Mouse (Mus musculus): Measurements from ENCODE around the gene 9530068E07Rik.

DNA sequence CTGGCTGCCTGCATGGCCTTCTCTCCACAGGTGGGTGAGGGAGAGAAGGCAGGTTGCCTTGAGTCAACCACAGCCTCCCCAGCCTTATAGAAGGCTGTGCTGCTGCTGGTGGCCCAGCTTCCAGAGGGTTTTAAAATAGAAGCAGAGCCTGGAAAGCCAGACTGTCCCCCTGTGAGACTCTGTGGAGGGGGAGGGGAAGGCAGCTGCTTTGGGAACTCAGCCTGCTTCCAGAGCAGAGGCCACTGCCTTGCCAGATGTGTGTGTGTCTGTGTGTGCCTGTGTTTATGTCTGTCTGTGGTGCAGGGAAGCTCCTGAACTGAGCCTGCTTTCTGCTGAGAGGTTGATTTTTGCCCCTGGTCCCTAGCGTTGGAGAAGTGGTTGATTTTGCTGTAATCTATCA lies 31.1 kb upstream of the 9530068E07Rik start:
- no peak for TF ChIP-seq POLR2A (IDR thresholded peaks at IDR 0.05; ENCODE audit: low read depth, low read length)
- no peak for TF ChIP-seq CTCF (IDR thresholded peaks at IDR 0.05; ENCODE audit: extremely low read depth, insufficient read length, insufficient replicate concordance, low read depth, low read length)
